Mouse (Mus musculus) CH12F3 (cell line): Measurements from ENCODE around the gene Glud1.

Source experiments
- in situ Hi-C: fragments of 300-500 bp; cut with MboI; formaldehyde crosslinking; loops from 2 replicates; pipeline ENCODE4 v1.14.3; 2020; ENCODE audit warnings: low sequenced_read_pairs

Glud1 gene

DNA sequence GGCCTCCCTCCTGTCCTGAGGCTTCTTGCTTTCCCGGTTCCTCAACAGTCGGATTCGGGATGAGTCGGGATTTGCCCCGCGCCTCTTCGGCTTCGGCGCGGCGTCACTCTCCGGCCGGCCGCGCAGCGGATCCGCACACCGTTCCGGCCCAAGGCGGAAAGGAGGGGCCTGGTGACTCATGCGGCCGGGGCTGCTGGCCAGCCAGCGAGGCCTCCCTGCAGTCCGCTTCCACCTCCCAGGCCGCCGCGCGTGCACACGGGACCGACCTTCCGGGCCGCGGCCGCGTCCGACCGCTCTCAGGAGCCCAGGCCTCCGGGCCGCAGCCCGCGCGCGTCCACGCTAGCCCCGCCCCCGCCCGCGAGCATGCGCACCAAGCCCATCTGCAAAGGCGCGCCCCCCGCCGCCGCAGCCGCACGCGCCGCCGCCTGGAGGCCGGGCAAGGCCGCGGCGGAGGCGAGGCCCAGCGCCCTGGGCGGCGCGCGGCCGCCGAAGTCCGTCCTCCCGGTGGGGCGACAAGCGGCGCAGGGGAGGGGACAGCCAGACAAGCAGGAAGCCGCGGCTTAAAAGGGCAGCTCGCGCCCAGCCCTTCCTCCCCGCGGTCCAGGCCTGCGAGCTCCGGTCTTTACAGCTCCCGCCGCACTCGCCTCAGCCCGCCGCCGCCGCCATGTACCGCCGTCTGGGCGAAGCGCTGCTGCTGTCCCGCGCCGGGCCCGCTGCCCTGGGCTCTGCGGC is at the start of gene Glud1, which contains the start of gene Shld2:
Gene Glud1, plus strand, starts transcription at position 494 of the 732 bp plus-strand sequence.
Gene Shld2, minus strand, starts transcription at position 260 of the 732 bp plus-strand sequence.
- in situ Hi-C loops = no loop called here

DNA sequence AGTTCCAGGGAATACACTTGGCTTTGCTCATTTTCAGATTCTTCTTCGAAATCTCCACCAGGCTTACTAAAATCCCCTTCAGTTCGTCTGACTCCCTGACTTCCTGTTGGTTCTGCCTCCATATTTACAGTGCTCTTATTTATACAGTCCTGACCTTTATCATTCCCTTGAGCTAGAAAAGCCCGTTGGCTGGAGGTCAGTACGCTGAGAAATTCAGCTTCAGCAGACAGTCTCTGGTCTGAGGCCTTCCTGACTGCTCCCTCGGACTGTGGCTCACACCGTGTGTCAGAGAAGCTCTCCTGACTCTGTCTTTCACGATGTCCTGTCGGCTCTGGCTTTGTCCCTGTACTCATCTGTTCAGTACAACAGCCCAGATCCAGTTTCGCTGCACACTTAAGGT is 42.5 kb upstream of the Glud1 start:
- in situ Hi-C loops = no loop called here

DNA sequence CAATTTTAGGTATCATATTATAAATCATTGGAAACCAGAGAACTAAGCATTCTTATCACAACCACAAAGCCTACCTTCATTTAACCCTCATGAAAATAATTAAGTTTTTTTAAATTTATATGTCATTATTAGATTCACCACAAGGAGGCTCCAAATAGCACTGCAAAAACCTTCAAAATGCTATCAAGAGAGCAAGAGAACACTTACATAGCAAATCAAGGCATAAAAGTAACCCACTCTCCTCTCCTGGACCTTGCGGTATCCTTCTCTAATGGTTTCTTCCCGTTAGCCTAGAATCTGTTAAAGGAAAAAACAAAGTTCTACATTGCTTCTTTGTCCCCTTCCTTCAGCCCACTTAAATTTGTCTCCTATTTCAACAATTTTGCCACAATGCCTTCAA is 37.2 kb upstream of the Glud1 start:
- in situ Hi-C loops = no loop called here

DNA sequence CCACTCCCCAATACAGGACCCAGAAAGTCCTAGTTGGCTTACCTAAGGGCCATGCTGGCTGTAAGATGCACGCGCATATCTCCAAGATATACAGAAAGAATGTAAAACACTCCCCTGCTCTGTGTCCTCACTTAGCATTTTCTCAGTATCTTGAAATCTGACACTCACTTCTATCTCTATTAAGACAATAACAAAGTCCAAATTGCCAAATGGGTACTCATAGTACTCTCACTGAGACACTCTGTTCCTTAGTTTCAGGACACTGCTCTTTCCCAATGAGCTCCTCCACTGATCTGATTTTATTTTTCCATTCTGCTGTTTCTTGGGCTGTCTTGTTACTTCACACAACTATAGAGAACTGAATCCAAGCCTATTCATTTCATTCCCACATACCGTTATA is 36.4 kb upstream of the Glud1 start:
- in situ Hi-C loops = no loop called here

DNA sequence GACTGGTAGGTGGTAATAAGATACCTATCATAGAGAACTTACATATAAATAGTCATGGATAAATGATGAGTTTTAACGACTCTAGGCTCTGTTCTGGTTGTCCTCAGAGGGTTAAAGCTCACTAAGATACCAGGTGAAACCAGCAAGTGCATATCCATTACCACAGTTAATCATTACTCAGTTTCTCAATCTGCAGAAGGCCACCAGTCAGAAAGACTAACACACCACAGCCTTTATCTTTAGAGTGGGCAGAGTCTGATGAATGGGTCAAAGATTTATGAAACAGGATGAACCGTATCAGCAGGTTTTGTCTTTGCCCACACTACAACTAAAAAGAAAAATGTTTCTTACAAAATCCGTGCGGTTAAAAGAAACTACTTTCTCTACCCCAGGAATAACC is 35.3 kb upstream of the Glud1 start:
- in situ Hi-C loops = no loop called here

DNA sequence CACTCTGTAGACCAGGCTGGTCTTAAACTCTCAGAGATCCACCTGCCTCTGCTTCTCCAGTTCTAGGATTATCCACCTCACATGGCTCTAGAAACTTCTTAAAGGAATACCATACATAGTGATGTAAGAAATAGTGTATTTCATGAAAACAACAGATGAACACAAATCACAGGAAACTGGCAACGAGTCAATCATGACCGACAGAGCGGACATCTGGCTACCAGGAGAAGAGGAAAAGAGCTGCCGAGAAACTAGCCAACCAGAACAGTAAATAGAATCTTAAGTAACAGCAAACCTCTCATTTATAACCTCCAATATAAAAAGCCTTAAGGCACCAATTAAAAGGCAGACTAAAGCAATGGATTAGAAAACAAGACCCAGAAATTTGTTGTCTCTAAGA is 30.8 kb upstream of the Glud1 start:
- in situ Hi-C loops = no loop called here

DNA sequence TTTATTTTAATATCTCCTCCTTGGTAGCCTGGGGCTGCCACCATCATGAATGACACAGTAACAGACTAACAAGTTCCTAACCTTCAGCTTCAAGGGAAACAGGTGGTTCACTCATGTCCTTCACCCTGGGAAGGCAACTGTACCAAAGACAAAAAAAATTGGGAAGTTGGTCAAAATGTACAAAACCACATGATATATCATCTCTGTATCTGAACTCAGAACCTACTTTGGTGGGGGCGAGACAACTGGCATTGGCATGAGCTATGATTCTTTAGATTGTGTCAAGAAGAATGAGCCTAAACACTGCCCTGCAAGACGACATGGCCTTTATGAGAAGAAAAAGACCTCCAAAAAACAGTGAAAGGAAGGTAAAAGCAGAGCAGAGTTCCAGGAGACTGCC is 29.7 kb upstream of the Glud1 start:
- in situ Hi-C loops = no loop called here

DNA sequence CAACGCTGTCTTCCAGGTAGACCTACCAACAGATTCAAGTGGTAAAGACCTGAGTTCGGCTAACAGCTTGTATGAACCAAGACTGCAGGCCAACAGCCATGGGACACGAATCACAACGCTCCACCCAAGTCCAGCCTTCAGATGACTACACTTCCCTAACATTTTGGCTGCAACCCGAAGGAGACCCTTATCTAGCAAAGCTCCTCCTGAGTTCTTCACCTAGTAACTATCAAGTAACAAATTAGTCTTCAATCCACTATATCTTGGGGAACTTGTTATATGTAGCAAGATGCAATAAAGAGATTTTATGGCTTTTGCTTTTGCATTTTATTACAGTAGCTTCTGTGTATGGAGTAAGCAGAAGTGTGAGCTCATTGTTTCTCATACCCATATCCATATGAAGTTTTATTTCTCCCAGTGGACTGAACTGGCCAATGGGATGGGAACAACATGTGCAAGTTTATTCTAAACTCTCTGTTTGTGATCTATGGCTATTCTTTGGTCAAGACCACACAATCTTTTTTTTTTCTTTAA is 28.7 kb upstream of the Glud1 start:
- in situ Hi-C loops = no loop called here

DNA sequence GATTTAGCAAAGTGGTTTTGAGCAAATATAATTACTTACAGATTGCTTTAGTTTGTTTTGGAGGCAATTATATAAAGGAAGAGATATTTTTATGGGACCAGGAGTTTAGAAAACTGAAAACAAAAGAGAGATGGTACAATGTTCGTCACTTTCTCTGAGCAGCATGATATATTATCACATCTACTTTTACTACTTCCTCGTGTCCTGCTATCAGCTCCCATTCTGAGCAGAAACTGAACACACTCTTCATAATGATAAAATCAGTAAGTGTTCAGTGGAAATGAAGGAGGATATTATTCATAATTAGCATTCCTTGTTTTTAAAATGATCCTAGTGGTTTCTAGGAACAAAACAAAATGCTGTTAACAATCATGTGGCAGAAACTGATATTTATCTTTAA is 22.1 kb upstream of the Glud1 start:
- in situ Hi-C loops = no loop called here

DNA sequence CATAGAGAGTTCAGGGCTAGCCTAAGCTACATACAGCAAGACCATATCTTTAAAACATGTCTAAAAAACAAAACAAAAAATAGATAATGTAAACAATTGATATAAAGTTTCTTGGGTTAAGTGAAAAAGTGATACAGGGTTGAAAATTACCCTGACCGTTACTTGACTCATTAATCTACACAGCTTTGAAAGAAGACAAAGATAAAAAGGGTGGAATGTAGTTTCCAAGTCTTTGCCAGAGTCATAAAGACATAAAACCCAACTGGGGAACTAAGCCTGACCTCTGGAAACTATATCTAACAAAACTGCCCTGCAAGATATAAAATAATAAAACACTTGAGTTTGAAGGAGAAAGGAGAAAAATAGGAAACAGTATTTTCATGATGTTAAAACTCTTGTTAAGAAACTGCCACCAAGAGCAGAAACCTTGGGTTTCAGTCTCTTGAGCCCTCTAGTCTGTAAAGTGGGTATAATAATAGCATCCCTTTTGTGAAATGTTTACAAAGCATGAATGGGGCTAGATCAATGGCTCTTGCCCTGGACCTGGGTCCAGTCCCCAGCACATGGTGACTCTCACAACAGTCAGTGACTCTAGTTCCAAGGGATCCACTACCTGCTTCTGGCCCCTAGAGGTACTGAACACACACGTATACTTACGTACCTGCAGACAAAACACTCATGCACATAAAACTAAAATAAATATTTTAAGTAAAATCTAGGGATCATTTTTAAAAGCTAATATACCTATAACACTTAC is 21.1 kb upstream of the Glud1 start:
- in situ Hi-C loops = no loop called here

DNA sequence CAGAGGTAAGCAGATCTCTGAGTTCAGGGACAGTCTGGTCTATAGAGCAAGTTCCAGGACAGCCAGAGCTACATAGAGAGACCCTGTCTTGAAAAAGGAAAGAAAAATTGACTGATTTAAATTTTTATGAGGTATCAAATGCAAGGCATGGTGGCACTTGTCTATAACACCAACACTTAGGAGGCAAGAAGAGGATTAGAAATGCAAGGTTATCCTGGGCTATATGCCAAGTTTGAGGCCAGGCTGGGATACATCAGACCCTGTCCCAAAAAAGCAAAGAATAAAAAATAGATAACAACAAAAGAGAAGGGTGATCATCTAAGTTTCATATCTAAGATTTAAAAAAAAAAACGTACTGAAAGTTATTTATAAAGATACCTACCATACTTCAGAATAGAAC is 20.3 kb upstream of the Glud1 start:
- in situ Hi-C loops = no loop called here

DNA sequence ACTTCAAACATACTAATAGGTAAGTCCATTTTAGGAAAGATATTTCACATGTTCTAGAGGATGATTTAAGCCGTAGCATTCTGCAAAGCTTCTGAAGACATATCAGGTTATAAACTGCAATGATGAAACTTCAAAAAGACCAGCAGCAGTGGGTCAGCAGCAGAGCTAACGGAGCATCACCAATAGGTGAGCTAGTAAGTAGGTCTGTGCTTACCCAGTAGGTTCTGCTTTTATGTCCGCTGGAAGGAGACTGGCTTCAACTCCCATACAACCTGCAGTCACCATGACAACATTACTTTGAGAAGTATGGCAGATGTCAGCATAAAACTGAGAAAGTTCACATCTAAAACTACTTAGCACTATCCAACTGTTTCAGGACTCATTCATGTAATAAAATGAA is 16.9 kb upstream of the Glud1 start:
- in situ Hi-C loops = no loop called here

DNA sequence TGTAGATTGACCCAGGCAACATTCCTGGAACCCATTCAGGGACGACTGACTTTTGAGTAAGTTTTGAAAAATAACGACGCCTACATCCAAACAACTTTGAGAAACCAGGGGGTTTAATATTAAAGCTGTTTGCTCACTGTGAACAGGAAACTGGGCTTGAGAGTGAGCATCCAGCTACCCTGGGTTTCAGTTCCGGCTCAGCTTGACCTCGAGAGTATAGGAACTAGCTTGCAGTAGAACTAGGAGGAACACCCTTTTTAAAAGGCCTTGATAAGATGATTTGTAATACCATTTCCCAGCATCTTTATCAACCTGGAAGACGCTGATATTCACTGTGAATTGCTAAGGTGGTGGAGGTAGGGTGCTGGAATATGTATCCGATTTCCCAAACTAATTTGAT is 14.2 kb upstream of the Glud1 start:
- in situ Hi-C loops = no loop called here

DNA sequence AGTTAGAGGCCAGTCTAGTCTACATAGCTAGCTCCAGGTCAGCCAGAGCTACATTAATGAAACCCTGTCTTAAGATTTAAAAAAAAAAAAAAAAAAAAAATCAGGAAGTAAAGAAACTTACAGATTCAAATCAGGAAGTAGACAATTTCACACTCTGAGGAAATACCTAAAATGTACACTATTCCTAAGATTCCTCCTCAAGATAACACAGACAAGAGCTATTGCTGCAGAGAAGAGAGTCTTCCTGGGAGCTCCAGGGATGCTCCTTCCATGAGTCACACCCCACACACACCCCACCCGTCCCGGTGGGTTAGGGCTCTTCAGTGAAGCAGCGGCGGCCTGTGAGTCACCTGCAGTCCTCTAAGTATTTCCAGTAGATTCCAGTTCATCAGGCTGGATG is 13.5 kb upstream of the Glud1 start:
- in situ Hi-C loops = no loop called here

DNA sequence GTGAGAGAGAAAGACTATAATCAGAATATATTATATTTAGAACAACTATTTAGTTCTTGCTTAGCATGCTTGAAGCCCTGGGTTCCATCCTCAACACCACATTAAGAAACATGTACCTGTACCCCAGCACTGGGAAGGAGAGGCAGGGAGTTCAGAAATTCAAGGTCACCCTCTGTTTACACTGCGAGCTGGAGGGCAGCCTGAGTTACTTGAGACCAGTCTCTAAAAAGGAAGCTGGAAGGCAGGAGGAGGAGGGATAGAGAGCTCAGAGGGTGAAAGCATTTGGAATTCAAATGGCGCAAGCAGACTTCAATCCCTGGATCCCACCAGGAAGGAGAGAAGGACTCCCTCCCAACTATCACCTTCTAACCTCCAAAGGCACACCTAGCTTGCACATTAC is 12.9 kb upstream of the Glud1 start:
- in situ Hi-C loops = no loop called here

DNA sequence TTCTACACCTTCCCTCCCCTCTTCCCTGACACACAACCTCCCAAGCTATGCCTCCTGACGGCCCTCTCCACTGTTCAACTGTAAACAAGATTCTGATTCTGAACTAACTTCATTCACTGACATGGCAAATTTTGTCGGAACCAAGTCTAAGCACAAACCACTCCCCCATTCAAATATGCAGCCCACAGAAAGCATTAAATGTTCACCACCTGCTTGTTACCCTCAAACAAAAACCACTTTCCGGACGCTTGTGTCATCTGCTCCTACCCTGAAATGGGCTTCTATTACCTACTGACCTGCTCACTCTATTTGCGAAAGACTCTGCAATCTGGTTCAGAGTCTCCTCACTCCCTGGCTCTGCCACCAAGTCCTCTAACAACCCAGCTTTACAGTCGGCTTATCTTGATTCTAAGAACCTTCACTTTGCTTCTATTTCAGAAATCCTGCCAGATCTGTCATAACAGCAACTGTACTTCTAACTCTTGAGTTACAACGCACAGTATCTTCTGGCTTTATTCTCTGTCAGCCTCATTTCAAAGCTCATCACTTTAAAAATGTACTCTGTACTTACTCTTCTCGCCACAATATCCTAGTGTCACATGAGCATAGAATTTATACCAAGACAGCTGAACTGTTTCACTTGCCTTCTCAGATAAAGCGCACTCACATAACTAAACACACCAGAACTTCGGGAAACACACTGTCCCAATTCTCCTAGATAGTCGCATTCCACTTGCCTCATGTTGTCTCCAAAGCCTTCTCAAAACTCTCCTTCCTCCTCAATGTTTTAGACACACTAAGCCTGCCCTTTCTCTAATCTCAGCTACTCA is 11.4 kb upstream of the Glud1 start:
- in situ Hi-C loops = no loop called here

DNA sequence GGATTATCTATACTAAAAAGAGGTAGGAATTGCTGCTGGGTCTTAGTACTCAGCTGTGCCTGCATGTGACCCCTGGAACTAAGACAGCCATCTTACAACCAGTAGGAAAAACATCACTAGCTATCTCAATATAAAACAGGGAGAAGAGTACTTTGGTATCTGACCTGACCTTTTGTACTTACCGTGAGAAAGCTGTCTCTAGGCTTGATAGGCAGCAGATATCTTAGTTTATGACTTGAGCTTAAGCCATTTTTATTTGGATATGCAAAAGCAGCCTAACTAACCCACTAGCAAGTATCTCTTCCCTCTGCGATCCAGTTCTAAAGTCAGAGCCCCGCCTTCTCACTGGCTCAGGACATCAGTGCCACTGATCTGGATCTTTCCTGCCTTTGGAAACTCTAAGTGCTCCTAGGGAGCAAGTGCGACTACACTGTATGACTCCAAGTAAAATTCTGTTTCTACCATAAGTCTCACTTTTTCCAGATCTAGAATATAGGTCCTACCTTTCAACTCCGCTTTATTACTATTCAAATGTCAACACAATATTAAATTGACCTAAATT is 7.8 kb upstream of the Glud1 start:
- in situ Hi-C loops = no loop called here

DNA sequence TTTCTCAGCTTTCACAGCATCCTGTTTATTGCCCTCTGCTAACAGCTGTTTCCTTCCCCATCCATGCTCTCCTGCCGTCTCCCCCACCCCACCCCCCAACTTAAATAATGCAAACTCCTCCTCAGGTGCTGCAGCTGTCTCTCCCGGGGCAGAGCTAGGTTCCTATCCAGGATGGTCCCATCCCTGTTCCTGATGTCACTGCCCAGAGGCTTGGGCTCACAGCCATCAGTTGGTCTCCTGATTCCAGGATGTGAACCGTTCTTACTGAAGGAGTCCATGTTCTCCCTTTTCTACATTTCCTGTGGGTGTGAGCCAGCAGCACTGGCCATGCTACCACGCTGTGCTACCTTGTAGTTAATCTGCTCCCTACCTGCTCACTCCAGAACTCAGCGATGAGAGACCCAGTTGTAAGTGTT is 7.3 kb upstream of the Glud1 start:
- in situ Hi-C loops = no loop called here

DNA sequence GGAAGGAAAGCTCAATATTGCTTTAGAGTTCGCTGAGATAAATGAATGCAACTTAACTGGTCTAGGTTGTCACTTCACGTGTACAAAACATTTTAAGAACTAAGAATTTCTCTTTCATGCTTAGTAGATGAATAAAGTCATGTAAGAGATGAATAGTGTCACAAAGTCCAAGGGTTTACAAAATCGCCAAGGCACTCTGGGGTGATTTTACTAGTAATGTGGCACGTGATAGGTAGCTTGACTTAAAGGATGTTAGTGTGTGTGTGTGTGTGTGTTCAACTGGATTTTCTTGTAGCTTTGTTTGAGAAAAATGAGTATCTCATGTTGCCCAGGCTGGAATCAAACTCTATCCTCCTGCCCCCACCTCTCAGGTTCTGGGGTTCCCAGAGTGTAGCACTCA is 1.3 kb upstream of the Glud1 start:
- in situ Hi-C loops = no loop called here

DNA sequence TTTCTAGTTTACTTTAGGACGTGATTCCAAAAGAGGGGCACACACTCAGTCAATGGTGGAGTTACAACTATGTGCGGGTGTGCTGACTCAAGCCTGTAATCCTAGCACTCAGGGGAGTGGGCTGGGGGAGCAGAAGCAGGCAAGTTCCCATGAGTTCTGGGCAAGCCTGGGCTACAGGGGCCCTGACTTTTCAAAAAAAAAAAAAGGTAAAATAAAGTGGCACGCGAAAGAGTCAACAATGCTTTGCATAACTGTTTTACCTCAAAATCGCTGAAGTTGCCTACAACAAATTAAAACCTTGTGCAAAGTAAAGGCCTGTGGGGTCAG is 657 bp upstream of the Glud1 start:
- in situ Hi-C loops = no loop called here

DNA sequence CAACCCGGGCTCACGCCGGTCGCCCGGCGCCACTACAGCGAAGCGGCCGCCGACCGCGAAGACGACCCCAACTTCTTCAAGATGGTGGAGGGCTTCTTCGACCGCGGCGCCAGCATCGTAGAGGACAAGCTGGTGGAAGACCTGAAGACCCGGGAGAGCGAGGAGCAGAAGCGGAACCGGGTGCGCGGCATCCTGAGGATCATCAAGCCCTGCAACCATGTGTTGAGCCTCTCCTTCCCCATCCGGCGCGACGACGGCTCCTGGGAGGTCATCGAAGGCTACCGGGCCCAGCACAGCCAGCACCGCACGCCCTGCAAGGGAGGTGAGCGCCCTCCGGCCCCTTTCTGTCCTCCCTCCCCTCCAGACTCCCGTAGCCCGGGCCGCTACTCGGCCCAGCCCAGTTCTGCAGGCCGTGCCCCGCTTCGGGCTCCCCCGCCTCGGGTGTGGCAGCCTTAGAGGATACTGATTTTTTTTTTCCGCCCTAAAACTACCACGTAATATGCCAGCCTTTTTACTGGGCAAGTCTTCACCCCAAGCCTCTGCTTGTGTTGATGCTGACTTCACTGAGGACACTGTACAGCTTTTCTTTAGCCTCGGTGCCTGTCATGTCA is 599 bp downstream of the Glud1 start:
- in situ Hi-C loops = no loop called here
